Mouse (Mus musculus): ENCODE data around the gene 4930452B06Rik.

DNA sequence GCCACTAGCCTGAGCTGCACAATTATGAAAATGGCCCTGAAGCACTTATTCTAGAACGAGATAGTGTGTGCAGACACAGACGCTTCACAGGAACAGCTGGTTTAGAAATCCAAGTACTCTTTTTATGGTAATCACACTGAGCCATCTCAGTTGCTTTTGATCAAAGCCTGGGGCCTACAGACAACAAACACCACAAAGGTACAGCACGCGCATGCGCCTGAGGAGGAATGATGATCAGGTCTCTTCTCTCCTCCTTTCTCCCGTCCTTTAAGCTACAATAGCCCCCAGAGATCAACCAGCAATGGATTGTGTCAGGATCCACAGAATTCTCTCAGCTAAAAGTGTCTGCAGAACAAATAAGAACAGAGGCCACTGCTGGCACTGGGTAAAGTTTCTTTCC is 33.8 kb downstream of the 4930452B06Rik start:
- TF ChIP-seq CTCF (IDR thresholded peaks at IDR 0.05; ENCODE audit: low read depth) (no peak), EP300 (IDR thresholded peaks at IDR 0.05; ENCODE audit: low read depth) (no peak)
